ENCODE assay signal across 8 mouse cellular contexts in the genomic region with DNA sequence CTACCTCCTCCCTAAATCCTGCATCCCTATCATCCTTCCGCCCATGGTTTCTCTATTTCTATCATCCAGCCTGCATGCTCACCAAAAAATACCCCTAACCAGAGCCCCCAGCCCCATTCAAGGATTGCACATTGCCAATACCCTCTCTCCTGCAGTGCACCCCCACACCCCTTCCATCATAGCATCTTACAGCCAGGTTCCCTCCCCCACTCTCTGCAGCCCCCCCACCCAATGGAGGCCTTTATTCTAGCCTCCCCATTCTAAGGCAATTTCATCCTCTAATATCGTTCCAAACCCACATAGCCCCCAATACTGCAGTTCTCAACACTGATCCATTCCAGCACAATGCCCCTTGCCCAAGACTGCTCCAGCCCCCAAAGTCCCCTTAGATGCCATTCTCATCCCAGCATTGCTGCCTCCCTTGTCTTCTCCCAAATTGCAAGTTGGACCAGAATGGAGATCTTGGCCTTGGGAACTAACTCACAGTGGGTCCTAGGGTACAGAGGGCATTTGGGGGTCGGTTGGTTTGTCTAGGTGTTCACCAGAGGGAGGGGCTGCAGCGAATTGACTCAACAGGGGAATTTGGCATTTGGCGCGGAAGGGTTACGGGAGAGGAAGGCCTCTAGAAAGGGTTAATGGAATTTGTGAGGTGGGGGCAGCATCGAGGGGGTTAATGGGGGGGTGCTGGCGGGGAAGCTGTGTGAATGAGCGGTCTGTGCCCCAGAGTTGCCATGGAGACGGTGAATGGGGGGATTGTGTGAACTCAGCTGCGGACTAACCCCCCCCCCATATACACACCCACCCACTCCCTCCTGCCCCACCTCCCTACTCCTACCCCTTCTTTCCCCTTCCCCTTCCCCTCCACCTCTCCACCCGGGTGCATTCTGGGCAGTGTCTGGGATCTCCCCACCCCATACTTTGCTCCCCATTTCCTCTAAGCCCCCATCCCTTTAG. TPM values are rescaled to one million over a fixed set of nuclear protein-coding genes. Genes with fewer than 3 reads are reported as not detected.
DNase-seq lines count a peak whose midpoint lies in the region; ATAC-seq and TF ChIP-seq lines count a peak whose summit lies in the region.
"Had no signal": no experiment of that assay in that cellular context is flagged by ENCODE, and none has a peak within 500 bp of the region (broad histone marks: within the 10 kb centered on the region; RNA-seq: fewer than 3 reads in every experiment).

No protein-coding gene starts in this region.

- peak; percentile 48 for DNase-seq in left cerebral cortex, postnatal 4 days
- DNase-seq in left cerebral cortex, adult 9 months (ENCODE audit: low spot score in 2 of 2): no peak
- peak; percentile 64 for DNase-seq in embryonic facial prominence, embryonic 14.5 days (ENCODE audit: low spot score)
- peak; percentile 7 for DNase-seq in retina, embryonic 14.5 days (ENCODE audit: low spot score)

- TF ChIP-seq CTCF in intestine, postnatal 0 days (IDR thresholded peaks at IDR 0.05; ENCODE audit: low read depth): no peak

- H3K27me3 ChIP-seq in embryonic facial prominence, embryonic 14.5 days (replicated peaks; ENCODE audit: control insufficient read depth, insufficient read depth, low read length): no peaks in the 10 kb centered on the region
- 0 out of 2 replicates have a peak, but pooled peaks cover 4% of the 10 kb centered on the region for H3K27me3 ChIP-seq in intestine, postnatal 0 days (replicated peaks; ENCODE audit: control insufficient read depth, insufficient read depth, low read length)

- H3K27ac ChIP-seq in embryonic facial prominence, embryonic 14.5 days (replicated peaks; ENCODE audit: low read depth, low read length): peak overlapping the region; percentile 61
- no peak overlapping the region for H3K27ac ChIP-seq in intestine, postnatal 0 days (ENCODE audit: low read depth, low read length)

- H3K4me2 ChIP-seq in embryonic facial prominence, embryonic 14.5 days (ENCODE audit: low read depth, low read length): peak overlapping the region; percentile 56
- H3K4me2 ChIP-seq in intestine, postnatal 0 days (replicated peaks; ENCODE audit: low read depth): peak overlapping the region; percentile 52

- no peaks in the 10 kb centered on the region for H3K9me3 ChIP-seq in embryonic facial prominence, embryonic 14.5 days (ENCODE audit: control insufficient read depth, low read length)
- H3K9me3 ChIP-seq in intestine, postnatal 0 days (ENCODE audit: control insufficient read depth): no peaks in the 10 kb centered on the region

- peak overlapping the region; percentile 53 for H3K9ac ChIP-seq in embryonic facial prominence, embryonic 14.5 days (ENCODE audit: low read depth, low read length)
- no peak overlapping the region for H3K9ac ChIP-seq in intestine, postnatal 0 days (ENCODE audit: low read depth, low read length)

- intact Hi-C loops in left cerebral cortex, postnatal 4 days (cut with DNase I): no loop called here

- ATAC-seq in embryonic facial prominence, embryonic 14.5 days (ENCODE audit: low read depth): peak; percentile 74
- ATAC-seq in intestine, postnatal 0 days: no peak
- no peak for ATAC-seq in megakaryocyte progenitor cell, adult 5-6 weeks (replicated peaks; ENCODE audit: poor library complexity)
- ATAC-seq in erythroblast, adult 5-6 weeks (replicated peaks; ENCODE audit: low FRiP score, poor library complexity, severe bottlenecking): no peak

- 31% methylated on average over 8 of the region's 13 CpGs for WGBS in embryonic facial prominence, embryonic 14.5 days
- 39% methylated on average over 13 of the region's 13 CpGs for WGBS in intestine, postnatal 0 days

- 0 out of 2 replicates have a peak, but pooled peaks cover 22% of the 10 kb centered on the region for H3K36me3 ChIP-seq in embryonic facial prominence, embryonic 14.5 days (ENCODE audit: control insufficient read depth, insufficient read depth, low read length)
- no peaks in the 10 kb centered on the region for H3K36me3 ChIP-seq in intestine, postnatal 0 days (ENCODE audit: control insufficient read depth, insufficient read depth)

- 0 out of 2 replicates have a peak, but pooled peaks cover 5% of the 10 kb centered on the region for H3K4me1 ChIP-seq in embryonic facial prominence, embryonic 14.5 days (ENCODE audit: control insufficient read depth, insufficient read depth, low read length)
- no peaks in the 10 kb centered on the region for H3K4me1 ChIP-seq in intestine, postnatal 0 days (replicated peaks; ENCODE audit: control insufficient read depth, insufficient read depth, low read length)

- H3K4me3 ChIP-seq in embryonic facial prominence, embryonic 14.5 days (ENCODE audit: low read depth, low read length): peak overlapping the region; percentile 47
- 0 out of 2 replicates have a peak overlapping the region, but pooled peaks have one; percentile 2 for H3K4me3 ChIP-seq in intestine, postnatal 0 days (ENCODE audit: low read depth, low read length)

RNA-seq across cellular contexts. Expression of a gene that starts 0.8 kb away (rescaled TPM):
- total RNA-seq in left cerebral cortex, postnatal 4 days (2021): 100 to 1,000 TPM; 166 to 183 TPM
- polyA plus RNA-seq in embryonic facial prominence, embryonic 14.5 days (2014; fragmentation: Nextera tagmentation; extraction: Ambion mirVana): 13.9 and 18.8 TPM in 2 replicates
- polyA plus RNA-seq in intestine, postnatal 0 days (2015; fragmentation: Nextera tagmentation; extraction: Ambion mirVana): 1.5 and 2.2 TPM in 2 replicates
- total RNA-seq in megakaryocyte progenitor cell, adult 5-6 weeks (2015): not detected in 2 replicates
- 0.24 TPM in 1 of 2 replicates, not detected in the other for total RNA-seq in megakaryocyte progenitor cell, adult 5-6 weeks (2017)
- 0.84 and 0.96 TPM in 2 replicates for total RNA-seq in erythroblast, adult 5-6 weeks (2015; ENCODE audit: low replicate concordance)
- 0.77 and 2.6 TPM in 2 replicates for total RNA-seq in erythroblast, adult 5-6 weeks (2017; ENCODE audit: low replicate concordance)

RNA-seq across cellular contexts. Expression of a gene that starts 25.9 kb away (rescaled TPM):
- total RNA-seq in left cerebral cortex, postnatal 4 days (2021): 10 to 100 TPM; 41.6 to 42.8 TPM
- polyA plus RNA-seq in embryonic facial prominence, embryonic 14.5 days (2014; fragmentation: Nextera tagmentation; extraction: Ambion mirVana): 38.0 and 42.5 TPM in 2 replicates
- 13.9 and 14.0 TPM in 2 replicates for polyA plus RNA-seq in intestine, postnatal 0 days (2015; fragmentation: Nextera tagmentation; extraction: Ambion mirVana)
- total RNA-seq in megakaryocyte progenitor cell, adult 5-6 weeks (2015): 54.0 and 64.0 TPM in 2 replicates
- total RNA-seq in megakaryocyte progenitor cell, adult 5-6 weeks (2017): 29.2 and 31.6 TPM in 2 replicates
- total RNA-seq in erythroblast, adult 5-6 weeks (2015; ENCODE audit: low replicate concordance): 250 and 275 TPM in 2 replicates
- 140 and 157 TPM in 2 replicates for total RNA-seq in erythroblast, adult 5-6 weeks (2017; ENCODE audit: low replicate concordance)

RNA-seq across cellular contexts. Expression of a gene that starts 30.9 kb away (rescaled TPM):
- total RNA-seq in left cerebral cortex, postnatal 4 days (2021): not detected
- polyA plus RNA-seq in embryonic facial prominence, embryonic 14.5 days (2014; fragmentation: Nextera tagmentation; extraction: Ambion mirVana): not detected in 2 replicates
- polyA plus RNA-seq in intestine, postnatal 0 days (2015; fragmentation: Nextera tagmentation; extraction: Ambion mirVana): not detected in 2 replicates
- not detected in 2 replicates for total RNA-seq in megakaryocyte progenitor cell, adult 5-6 weeks (2015)
- not detected in 2 replicates for total RNA-seq in megakaryocyte progenitor cell, adult 5-6 weeks (2017)
- not detected in 2 replicates for total RNA-seq in erythroblast, adult 5-6 weeks (2015; ENCODE audit: low replicate concordance)
- not detected in 2 replicates for total RNA-seq in erythroblast, adult 5-6 weeks (2017; ENCODE audit: low replicate concordance)
- total RNA-seq: left cerebral cortex, postnatal 10 days had no signal

RNA-seq across cellular contexts. Expression of a gene that starts 31.7 kb away (rescaled TPM):
- total RNA-seq in left cerebral cortex, postnatal 4 days (2021): 1 to 10 TPM; 4.0 to 4.9 TPM
- polyA plus RNA-seq in embryonic facial prominence, embryonic 14.5 days (2014; fragmentation: Nextera tagmentation; extraction: Ambion mirVana): 12.6 and 14.5 TPM in 2 replicates
- polyA plus RNA-seq in intestine, postnatal 0 days (2015; fragmentation: Nextera tagmentation; extraction: Ambion mirVana): 4.6 and 6.1 TPM in 2 replicates
- 33.6 and 40.5 TPM in 2 replicates for total RNA-seq in megakaryocyte progenitor cell, adult 5-6 weeks (2015)
- 19.2 and 28.9 TPM in 2 replicates for total RNA-seq in megakaryocyte progenitor cell, adult 5-6 weeks (2017)
- total RNA-seq in erythroblast, adult 5-6 weeks (2015; ENCODE audit: low replicate concordance): 11.5 and 17.3 TPM in 2 replicates
- 15.1 and 37.6 TPM in 2 replicates for total RNA-seq in erythroblast, adult 5-6 weeks (2017; ENCODE audit: low replicate concordance)

RNA-seq across cellular contexts. Expression of a gene that starts 36.0 kb away (rescaled TPM):
- not detected for total RNA-seq in left cerebral cortex, postnatal 4 days (2021)
- polyA plus RNA-seq in embryonic facial prominence, embryonic 14.5 days (2014; fragmentation: Nextera tagmentation; extraction: Ambion mirVana): not detected in 2 replicates
- polyA plus RNA-seq in intestine, postnatal 0 days (2015; fragmentation: Nextera tagmentation; extraction: Ambion mirVana): not detected in 2 replicates
- 1.0 TPM in 1 of 2 replicates, not detected in the other for total RNA-seq in megakaryocyte progenitor cell, adult 5-6 weeks (2015)
- total RNA-seq in megakaryocyte progenitor cell, adult 5-6 weeks (2017): 0.91 TPM in 1 of 2 replicates, not detected in the other
- not detected in 2 replicates for total RNA-seq in erythroblast, adult 5-6 weeks (2015; ENCODE audit: low replicate concordance)
- total RNA-seq in erythroblast, adult 5-6 weeks (2017; ENCODE audit: low replicate concordance): not detected in 2 replicates
- total RNA-seq: left cerebral cortex, postnatal 10 days had no signal

Comparison
In these comparisons a context has a peak if more than half of its experiments do, and no peak if none do; other contexts are left out.
1. DNase-seq: peak in left cerebral cortex, postnatal 4 days (single experiment), embryonic facial prominence, embryonic 14.5 days (single experiment) and retina, embryonic 14.5 days (single experiment); none in left cerebral cortex, adult 9 months (0 of 2).
2. RNA of a gene that starts 0.8 kb away (total RNA-seq): 166 to 183 TPM in left cerebral cortex, postnatal 4 days; 0.77 to 2.6 TPM in erythroblast, adult 5-6 weeks and 0.24 TPM in megakaryocyte progenitor cell, adult 5-6 weeks; every median in the first group is over 10 times any median in the second.